Mouse (Mus musculus): ENCODE measurements around the gene Hsd17b14.

Hsd17b14 gene

GRCm38 (mm10) chr7:45598960-45599879 lies 44.5 kb downstream of the Hsd17b14 start:
- no peak for DNase-seq (ENCODE audit: low read depth, low spot score)

GRCm38 (mm10) chr7:45605704-45606289 lies 51.1 kb downstream of the Hsd17b14 start:
- DNase-seq (ENCODE audit: low read depth, low spot score), result no peak

GRCm38 (mm10) chr7:45609511-45609910 lies 54.8 kb downstream of the Hsd17b14 start:
- no peak for DNase-seq (ENCODE audit: low read depth, low spot score)

GRCm38 (mm10) chr7:45616277-45616676 lies 61.6 kb downstream of the Hsd17b14 start:
- no peak for DNase-seq (ENCODE audit: low read depth, low spot score)

- DNase-seq (ENCODE audit: low read depth, low spot score), result no peak
Measured at GRCm38 (mm10) chr7:45617042-45617695, 62.5 kb downstream of the Hsd17b14 start, which contains the start of gene Fut1. Gene Fut1, plus strand, starts transcription at chr7:45617289.

All from c-Kit-negative CD71-positive TER-119-positive erythroid progenitor cells, embryonic 14.5 days (primary cell).